Mouse (Mus musculus) neural tube, embryonic 13.5 days (tissue): ENCODE results near the gene Spdl1. TPM values are rescaled to one million over a fixed set of nuclear protein-coding genes. Genes with fewer than 3 reads are reported as not detected.

Experiments used
- ATAC-seq: fragments of 200-750 bp; cut with Nextera tagmentation; 2 replicates; pipeline ENCODE4 v1.8.0; 2017; ENCODE audit warnings: low read depth, mild to moderate bottlenecking, moderate TSS enrichment, moderate library complexity
- H3K27ac ChIP-seq: fragments of 300-500 bp; sonication (generic); replicated peaks from 2 replicates; pipeline ENCODE4 v1.5.1; 2015; ENCODE audit warnings: moderate library complexity, mild to moderate bottlenecking, inconsistent platforms
- H3K27me3 ChIP-seq: fragments of 300-500 bp; sonication (generic); 2 replicates; pipeline ENCODE4 v1.6.1; 2015; ENCODE audit warnings: mild to moderate bottlenecking, inconsistent platforms
- H3K36me3 ChIP-seq: fragments of 300-500 bp; sonication (generic); 2 replicates; pipeline ENCODE4 v1.6.1; 2015; ENCODE audit warnings: mild to moderate bottlenecking, inconsistent platforms
- H3K4me1 ChIP-seq: fragments of 300-500 bp; sonication (generic); replicated peaks from 2 replicates; pipeline ENCODE4 v1.6.1; 2015; ENCODE audit warnings: inconsistent platforms
- H3K4me2 ChIP-seq: fragments of 300-500 bp; sonication (generic); 2 replicates; pipeline ENCODE4 v1.6.1; 2015; ENCODE audit warnings: inconsistent platforms, mild to moderate bottlenecking, moderate library complexity
- H3K4me3 ChIP-seq: fragments of 300-500 bp; sonication (generic); 2 replicates; pipeline ENCODE4 v1.5.1; 2015; ENCODE audit warnings: mild to moderate bottlenecking, inconsistent platforms
- H3K9ac ChIP-seq: fragments of 300-500 bp; sonication (generic); 2 replicates; pipeline ENCODE4 v1.6.1; 2015; ENCODE audit warnings: moderate library complexity, mild to moderate bottlenecking, inconsistent platforms
- H3K9me3 ChIP-seq: fragments of 300-500 bp; sonication (generic); 2 replicates; pipeline ENCODE4 v1.6.1; 2016; ENCODE audit warnings: inconsistent platforms
- WGBS: fragments of 180-500 bp; shearing (Covaris S2); methylation state at CpG from one replicate; pipeline ENCODE4 v1.1.7; 2015; 5-methylcytosine and 5-hydroxymethylcytosine counted together
- polyA plus RNA-seq: library from polyadenylated mRNA; unstranded; fragments of >200 nt; fragmentation: Nextera tagmentation; extraction: Ambion mirVana; gene quantifications from 2 replicates; pipeline ENCODE4 v1.2.1, GENCODE M21; 2015

The Spdl1 gene
- polyA plus RNA-seq = 3.5 and 5.7 TPM in 2 replicates

DNA sequence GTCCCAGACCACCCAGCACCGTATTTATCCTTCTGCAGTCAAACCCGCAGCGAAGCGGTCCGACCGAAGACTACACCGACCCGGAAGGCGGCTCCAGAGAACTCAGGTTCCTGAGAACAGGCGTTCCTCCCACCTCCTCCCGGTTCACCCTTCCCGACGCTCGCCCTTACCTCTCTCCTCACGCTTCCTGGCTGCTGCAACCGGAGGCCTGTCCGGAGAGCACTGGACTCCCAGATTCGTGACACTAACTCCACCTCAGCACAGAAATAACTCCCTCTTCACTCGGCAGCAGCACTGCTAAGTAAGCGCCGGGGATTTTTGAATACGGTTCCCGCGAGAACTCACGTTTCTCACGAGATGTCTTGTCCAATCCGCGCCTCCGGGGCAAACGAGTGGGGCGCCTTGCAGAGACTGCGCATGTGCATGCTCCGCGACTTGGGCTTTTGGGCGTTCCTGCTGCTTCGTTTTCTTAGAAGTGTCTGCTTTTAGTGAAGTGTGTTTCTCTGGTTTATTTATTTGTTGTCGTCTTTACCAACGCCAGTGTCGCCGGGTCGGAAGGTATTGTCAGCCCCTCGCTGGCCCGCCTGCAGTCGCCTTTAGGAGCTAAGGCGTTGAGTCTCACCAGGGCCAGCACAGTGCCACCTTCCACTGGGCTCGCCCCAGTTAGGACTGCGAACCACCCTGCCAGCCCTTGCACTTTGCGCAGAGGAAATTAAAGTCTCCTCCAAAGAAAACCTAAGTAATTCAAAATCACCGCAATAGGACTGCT lies at the start of gene Spdl1:
TSS of gene Spdl1 (minus strand) at position 324 of the 769 bp plus-strand sequence.
- Histone ChIP-seq H3K36me3 (peaks cover 8% of the 10 kb centered on the region; the same call in 1 of the 2 replicates), H3K9ac (peak within 1 kb of the TSS; percentile 78), H3K4me3 (peak within 1 kb of the TSS; percentile 74), H3K27ac (0 out of 2 replicates have a peak within 1 kb of the TSS, but pooled peaks have one; percentile 25), H3K4me1 (peaks cover 16% of the 10 kb centered on the region), H3K27me3 (no peaks in the 10 kb centered on the region), H3K9me3 (no peaks in the 10 kb centered on the region), H3K4me2 (peak within 1 kb of the TSS; percentile 67)
- WGBS = under 1% methylated on average over 49 of the region's 49 CpGs
- ATAC-seq = peak; percentile 96

DNA sequence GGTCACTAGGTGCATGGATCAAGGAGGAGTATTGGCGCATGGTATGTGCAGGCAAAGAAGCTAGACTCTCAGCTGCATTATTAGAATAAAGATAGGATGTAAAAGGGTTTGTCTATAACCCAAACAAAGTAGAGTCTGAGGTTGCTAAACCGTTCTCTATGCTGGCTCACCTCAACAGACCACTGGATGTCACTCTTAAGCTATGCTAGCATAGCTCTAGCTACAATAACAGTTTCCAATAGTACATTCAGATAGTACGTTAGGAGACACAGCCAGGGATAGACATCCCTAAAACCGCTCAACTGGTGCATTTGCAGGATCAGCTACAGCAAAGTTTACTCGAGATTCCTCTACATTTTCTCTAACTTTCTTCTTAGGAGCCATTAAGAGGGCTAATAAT lies 48.1 kb upstream of the Spdl1 start:
- ATAC-seq = peak; percentile 36; the same call in 1 of the 2 replicates
- Histone ChIP-seq H3K27me3 (no peaks in the 10 kb centered on the region), H3K4me1 (no peaks in the 10 kb centered on the region), H3K4me2 (no peak overlapping the region), H3K27ac (no peak overlapping the region), H3K9ac (no peak overlapping the region), H3K4me3 (no peak overlapping the region), H3K9me3 (no peaks in the 10 kb centered on the region), H3K36me3 (no peaks in the 10 kb centered on the region)
- 53% methylated on average over 5 of the region's 5 CpGs for WGBS

DNA sequence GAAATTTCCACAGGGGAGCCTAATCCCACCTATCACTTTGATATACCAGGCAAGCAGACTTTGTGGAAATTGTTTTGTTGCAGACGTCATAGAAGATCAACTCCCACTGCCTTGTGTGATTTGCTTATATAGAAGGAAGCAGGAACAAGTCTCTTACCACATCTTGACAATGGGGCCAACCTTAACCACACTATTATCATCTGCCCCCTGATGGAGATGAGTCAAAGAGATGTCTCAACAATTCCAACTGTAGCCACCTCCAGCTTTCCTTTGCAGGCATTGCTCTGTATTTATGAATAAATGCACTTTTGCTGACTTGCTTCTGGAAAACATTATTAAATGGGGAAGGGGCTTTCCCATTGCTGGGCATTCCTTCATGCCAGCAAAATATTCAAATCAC lies 46.2 kb upstream of the Spdl1 start:
- no peak for ATAC-seq
- H3K4me2 ChIP-seq = no peak overlapping the region
- no peaks in the 10 kb centered on the region for H3K9me3 ChIP-seq
- 88% methylated on average over 1 of the region's 1 CpGs for WGBS
- no peak overlapping the region for H3K4me3 ChIP-seq
- no peaks in the 10 kb centered on the region for H3K27me3 ChIP-seq
- H3K36me3 ChIP-seq = no peaks in the 10 kb centered on the region
- no peaks in the 10 kb centered on the region for H3K4me1 ChIP-seq
- no peak overlapping the region for H3K27ac ChIP-seq
- H3K9ac ChIP-seq = no peak overlapping the region

DNA sequence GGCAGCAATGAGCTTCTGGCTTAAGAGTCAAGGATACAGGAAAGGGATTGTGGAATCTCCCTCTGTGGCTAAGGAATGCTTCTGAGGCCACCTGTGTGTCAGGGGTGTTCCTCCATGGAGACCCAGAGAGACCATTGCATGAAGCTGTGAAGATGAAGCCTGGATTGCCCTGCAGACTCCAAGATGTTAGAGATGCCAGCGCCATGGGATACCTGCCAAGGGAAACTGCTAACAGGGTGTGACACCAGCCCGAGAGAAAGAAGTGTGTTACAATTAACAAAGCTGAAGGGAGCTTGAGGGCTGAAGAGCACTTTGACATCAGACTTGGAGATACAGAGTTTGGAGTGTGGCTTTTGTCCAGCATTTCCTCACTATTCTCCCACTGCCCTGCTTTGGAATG lies 40.4 kb upstream of the Spdl1 start:
- WGBS = 81% methylated on average over 2 of the region's 2 CpGs
- H3K27me3 ChIP-seq = no peaks in the 10 kb centered on the region
- H3K27ac ChIP-seq = no peak overlapping the region
- no peak overlapping the region for H3K4me3 ChIP-seq
- H3K9ac ChIP-seq = no peak overlapping the region
- H3K4me2 ChIP-seq = no peak overlapping the region
- H3K9me3 ChIP-seq = no peaks in the 10 kb centered on the region
- H3K4me1 ChIP-seq = no peaks in the 10 kb centered on the region
- no peak for ATAC-seq
- no peaks in the 10 kb centered on the region for H3K36me3 ChIP-seq

DNA sequence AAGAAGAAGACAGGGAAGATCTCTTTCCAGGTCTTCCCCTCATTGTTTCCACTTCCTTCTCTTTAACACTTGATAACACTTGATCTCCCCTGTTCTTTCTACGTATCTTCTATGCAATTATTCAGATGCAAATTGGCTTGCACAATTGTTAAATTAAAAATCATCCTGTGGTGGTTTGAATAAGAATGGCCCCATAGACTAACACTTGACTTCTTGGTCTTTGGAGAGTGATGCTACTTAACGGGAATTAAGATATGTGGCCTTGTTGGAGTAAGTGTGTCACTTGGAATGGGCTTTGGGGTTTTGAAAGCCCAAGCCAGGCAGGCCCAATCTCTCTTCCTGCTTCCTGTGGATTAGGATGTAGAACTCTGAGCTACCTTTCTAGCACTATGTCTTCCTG lies 39.0 kb upstream of the Spdl1 start:
- no peaks in the 10 kb centered on the region for H3K27me3 ChIP-seq
- H3K9me3 ChIP-seq = no peaks in the 10 kb centered on the region
- H3K27ac ChIP-seq = no peak overlapping the region
- H3K4me1 ChIP-seq = no peaks in the 10 kb centered on the region
- H3K4me2 ChIP-seq = no peak overlapping the region
- H3K4me3 ChIP-seq = no peak overlapping the region
- H3K9ac ChIP-seq = no peak overlapping the region
- 77% methylated on average over 2 of the region's 2 CpGs for WGBS
- H3K36me3 ChIP-seq = no peaks in the 10 kb centered on the region
- no peak for ATAC-seq

DNA sequence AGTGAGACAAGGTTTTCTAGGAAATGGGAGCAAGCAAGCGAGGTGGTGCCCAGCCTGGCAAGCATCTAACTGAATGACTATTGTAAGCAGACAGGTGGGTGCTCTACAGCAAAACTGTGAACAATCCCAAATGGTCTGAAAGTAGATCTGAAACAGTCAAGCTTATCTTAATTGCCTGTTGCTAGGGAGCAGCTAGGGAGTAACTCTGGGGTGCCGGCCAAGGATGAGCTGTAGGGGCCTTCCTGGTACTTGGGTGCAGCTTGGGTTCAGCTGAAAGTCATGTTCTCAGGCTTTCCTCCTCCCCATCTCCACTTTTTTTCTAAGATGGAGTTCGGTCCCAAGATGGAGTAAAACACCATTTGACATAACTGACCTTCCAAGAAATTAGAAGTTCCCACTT lies 38.5 kb upstream of the Spdl1 start:
- Histone ChIP-seq H3K27me3 (no peaks in the 10 kb centered on the region), H3K36me3 (no peaks in the 10 kb centered on the region), H3K4me1 (no peaks in the 10 kb centered on the region), H3K27ac (no peak overlapping the region), H3K4me3 (no peak overlapping the region), H3K9ac (no peak overlapping the region), H3K4me2 (no peak overlapping the region), H3K9me3 (no peaks in the 10 kb centered on the region)
- 86% methylated on average over 3 of the region's 3 CpGs for WGBS
- no peak for ATAC-seq

DNA sequence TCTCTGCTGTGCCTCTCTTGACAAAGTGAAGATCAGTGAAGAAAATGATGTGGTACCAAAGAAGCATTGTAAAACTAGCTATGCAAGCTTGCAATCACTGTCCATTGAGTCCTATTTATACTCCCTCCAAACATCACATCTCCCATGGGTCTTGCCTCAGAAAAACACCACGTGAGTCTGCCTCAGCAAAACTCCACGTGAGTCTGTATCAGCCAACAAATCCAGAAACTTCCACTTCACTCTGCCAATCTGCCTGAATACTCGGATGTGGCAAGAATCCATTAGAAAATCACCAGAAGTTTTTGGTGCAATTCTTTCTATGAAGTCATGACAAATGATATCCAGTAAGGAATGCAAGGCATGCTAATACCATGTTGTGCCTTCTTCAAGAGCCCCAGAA lies 38.0 kb upstream of the Spdl1 start:
- 78% methylated on average over 3 of the region's 3 CpGs for WGBS
- no peaks in the 10 kb centered on the region for H3K27me3 ChIP-seq
- H3K9me3 ChIP-seq = no peaks in the 10 kb centered on the region
- no peak for ATAC-seq
- H3K27ac ChIP-seq = no peak overlapping the region
- no peaks in the 10 kb centered on the region for H3K36me3 ChIP-seq
- H3K9ac ChIP-seq = no peak overlapping the region
- no peaks in the 10 kb centered on the region for H3K4me1 ChIP-seq
- no peak overlapping the region for H3K4me3 ChIP-seq
- no peak overlapping the region for H3K4me2 ChIP-seq

DNA sequence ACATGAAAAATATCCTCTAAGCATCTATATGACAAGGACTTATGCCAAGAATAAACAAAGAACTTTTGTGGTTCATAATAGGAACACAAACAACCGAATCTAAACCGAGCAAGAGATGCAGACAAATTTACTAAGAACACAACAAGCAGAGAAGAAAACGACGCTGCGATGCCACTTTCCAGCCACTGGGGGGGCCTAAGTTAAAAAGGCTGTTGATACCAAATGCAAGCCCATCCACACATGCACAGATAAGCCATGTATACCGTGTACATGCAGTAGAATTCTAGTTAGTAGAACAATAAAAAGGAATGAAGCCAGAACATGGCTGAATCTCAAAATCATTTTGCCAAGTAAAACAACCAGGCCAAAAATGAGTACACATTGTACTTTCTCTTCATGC lies 35.2 kb upstream of the Spdl1 start:
- Histone ChIP-seq H3K4me3 (no peak overlapping the region), H3K9me3 (no peaks in the 10 kb centered on the region), H3K9ac (no peak overlapping the region), H3K4me2 (no peak overlapping the region), H3K27me3 (no peaks in the 10 kb centered on the region), H3K4me1 (no peaks in the 10 kb centered on the region), H3K27ac (no peak overlapping the region), H3K36me3 (no peaks in the 10 kb centered on the region)
- no peak for ATAC-seq
- WGBS = 48% methylated on average over 6 of the region's 6 CpGs

DNA sequence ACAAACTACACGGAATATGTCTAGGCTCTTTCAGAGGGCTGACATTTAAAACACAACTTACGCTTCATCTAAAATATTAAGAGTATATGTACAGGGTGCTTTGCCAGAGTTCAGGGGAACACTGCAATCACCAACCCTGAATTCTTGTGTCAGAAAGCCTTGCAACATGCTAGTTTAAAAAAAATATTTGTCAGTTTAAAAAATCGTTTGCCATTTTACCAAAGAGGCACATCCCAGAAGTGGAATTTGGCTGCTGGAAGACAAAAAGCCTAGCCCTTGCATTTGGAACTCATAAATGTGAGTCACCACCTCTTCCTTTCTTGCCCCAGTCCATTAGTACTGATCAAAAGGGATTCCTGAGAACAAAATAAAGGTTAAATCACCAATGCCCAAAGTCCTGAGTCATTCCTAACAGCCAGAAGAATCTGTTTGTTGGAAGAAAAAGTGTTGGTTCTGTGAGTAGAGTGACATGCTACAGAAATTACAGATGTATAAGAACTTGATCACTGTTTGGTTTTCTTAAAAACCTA lies 32.4 kb upstream of the Spdl1 start:
- no peak overlapping the region for H3K27ac ChIP-seq
- H3K4me2 ChIP-seq = no peak overlapping the region
- no peaks in the 10 kb centered on the region for H3K27me3 ChIP-seq
- no peaks in the 10 kb centered on the region for H3K9me3 ChIP-seq
- H3K36me3 ChIP-seq = no peaks in the 10 kb centered on the region
- no peak overlapping the region for H3K4me3 ChIP-seq
- no peak overlapping the region for H3K9ac ChIP-seq
- no peaks in the 10 kb centered on the region for H3K4me1 ChIP-seq
- ATAC-seq = no peak
- 82% methylated on average over 3 of the region's 3 CpGs for WGBS

DNA sequence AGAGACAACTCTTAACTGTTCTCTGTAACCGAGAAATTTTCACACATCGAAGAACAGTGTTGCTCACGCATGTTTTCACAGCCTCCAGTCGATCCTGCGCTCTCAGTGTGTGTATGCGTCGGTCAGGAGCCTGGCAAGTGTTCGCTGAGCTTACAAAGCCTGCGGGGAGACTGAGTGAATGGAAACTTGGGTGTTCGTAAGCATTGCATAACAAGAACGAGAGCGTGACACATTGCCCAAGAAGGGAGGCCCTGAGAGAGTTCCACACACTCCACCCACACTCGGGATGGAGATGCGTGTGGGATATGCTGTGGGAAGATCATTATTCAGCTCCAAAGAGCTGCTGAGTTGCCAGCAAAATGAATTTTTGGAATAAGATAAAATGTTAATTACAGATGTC lies 31.7 kb upstream of the Spdl1 start:
- no peak overlapping the region for H3K4me3 ChIP-seq
- no peak overlapping the region for H3K4me2 ChIP-seq
- no peak for ATAC-seq
- no peak overlapping the region for H3K27ac ChIP-seq
- no peaks in the 10 kb centered on the region for H3K36me3 ChIP-seq
- H3K9ac ChIP-seq = no peak overlapping the region
- H3K9me3 ChIP-seq = no peaks in the 10 kb centered on the region
- H3K27me3 ChIP-seq = no peaks in the 10 kb centered on the region
- no peaks in the 10 kb centered on the region for H3K4me1 ChIP-seq
- WGBS = 86% methylated on average over 14 of the region's 14 CpGs

DNA sequence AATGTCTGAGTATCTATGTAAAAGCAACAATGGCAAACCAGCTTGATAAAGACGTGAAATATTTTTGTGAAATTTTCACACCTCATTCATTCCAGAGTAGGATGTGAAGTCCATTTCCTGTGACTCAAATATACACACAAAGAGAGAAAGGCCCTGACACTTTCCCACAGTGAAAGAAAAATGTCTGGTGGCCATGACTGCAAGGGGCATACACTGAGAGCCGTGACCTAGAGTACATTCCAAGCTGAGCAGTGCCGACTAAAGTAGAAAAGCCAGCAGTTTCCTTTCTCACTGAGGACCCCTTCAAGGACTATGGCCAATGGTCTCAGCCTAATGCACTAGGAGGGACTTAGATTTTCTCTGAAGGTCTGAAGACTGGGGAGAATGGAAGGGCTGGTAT lies 23.2 kb upstream of the Spdl1 start:
- WGBS = 60% methylated on average over 3 of the region's 3 CpGs
- no peaks in the 10 kb centered on the region for H3K36me3 ChIP-seq

DNA sequence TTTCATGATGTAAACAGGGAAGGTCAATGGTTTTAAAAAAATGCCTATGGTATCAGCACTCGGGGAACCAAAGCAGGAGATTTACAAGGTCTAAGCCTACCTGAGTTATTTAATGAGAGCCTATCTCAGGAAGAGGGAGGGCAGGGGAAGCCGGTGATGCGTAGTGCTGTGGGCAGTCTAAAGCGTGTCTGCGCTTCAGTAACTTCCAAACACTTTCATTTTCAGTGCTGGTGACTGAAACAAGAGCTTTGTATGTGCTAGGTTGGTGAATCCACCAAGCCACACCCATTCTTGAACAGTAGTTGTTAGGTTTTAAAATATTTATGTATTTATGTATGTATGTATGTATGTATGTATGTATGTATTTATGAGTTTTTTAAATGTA lies 12.8 kb upstream of the Spdl1 start:
- 83% methylated on average over 5 of the region's 5 CpGs for WGBS
- no peak for ATAC-seq
- H3K9me3 ChIP-seq = no peaks in the 10 kb centered on the region
- no peak overlapping the region for H3K4me3 ChIP-seq
- no peak overlapping the region for H3K9ac ChIP-seq
- no peak overlapping the region for H3K27ac ChIP-seq
- no peaks in the 10 kb centered on the region for H3K4me1 ChIP-seq
- peaks cover 8% of the 10 kb centered on the region; the same call in 1 of the 2 replicates for H3K27me3 ChIP-seq
- no peaks in the 10 kb centered on the region for H3K36me3 ChIP-seq
- H3K4me2 ChIP-seq = no peak overlapping the region

More for the DNA sequence above, 23.2 kb upstream of the Spdl1 start:
- H3K4me3 ChIP-seq = no peak overlapping the region
- no peak overlapping the region for H3K27ac ChIP-seq
- no peak for ATAC-seq
- no peaks in the 10 kb centered on the region for H3K9me3 ChIP-seq
- no peak overlapping the region for H3K9ac ChIP-seq
- no peak overlapping the region for H3K4me2 ChIP-seq
- no peaks in the 10 kb centered on the region for H3K27me3 ChIP-seq
- H3K4me1 ChIP-seq = no peaks in the 10 kb centered on the region
